Mouse (Mus musculus) CH12.LX (cell line): ENCODE results near the gene Qsox1. TPM values are rescaled to one million over a fixed set of nuclear protein-coding genes. Genes with fewer than 3 reads are reported as not detected.

Experiments
- DNase-seq: peaks from one replicate; pipeline ENCODE4 v3.0.0-alpha.2; 2013; ENCODE audit errors: extremely low read depth
- H3K27ac ChIP-seq: 2 replicates; pipeline ENCODE4 v1.5.1; 2012; ENCODE audit warnings: low read depth, mild to moderate bottlenecking, control low read depth, moderate library complexity; ENCODE audit not compliant: insufficient read depth
- H3K27me3 ChIP-seq: replicated peaks from 2 replicates; pipeline ENCODE3; 2012; ENCODE audit warnings: inconsistent platforms
- H3K36me3 ChIP-seq, 2 experiments: replicated peaks in 1 of 2; 2 replicates each; pipeline versions ENCODE3 to v1.6.1; 2012; ENCODE audit warnings: inconsistent platforms in 1 of 2, low read length in 1 of 2, mild to moderate bottlenecking in 1 of 2, mixed read lengths in 1 of 2, moderate library complexity in 1 of 2; ENCODE audit not compliant: control insufficient read depth in 1 of 2, insufficient read depth in 1 of 2
- H3K4me1 ChIP-seq, 2 experiments: 2 replicates each; pipeline ENCODE4 v1.6.1; 2012; ENCODE audit warnings: inconsistent platforms in 1 of 2, moderate library complexity in 1 of 2; ENCODE audit not compliant: insufficient read depth in 2 of 2, control insufficient read depth in 1 of 2
- H3K4me2 ChIP-seq: 2 replicates; pipeline ENCODE4 v1.6.1; 2012; ENCODE audit warnings: low read depth, mild to moderate bottlenecking, control low read depth; ENCODE audit not compliant: poor library complexity, insufficient read depth, severe bottlenecking
- H3K4me3 ChIP-seq, 3 experiments: fragments of 150-350 bp in 1 of 3; sonication (generic) in 1 of 3; replicated peaks in 1 of 3; 2 replicates each; pipeline versions ENCODE3 to v1.5.1; 2011 to 2012; ENCODE audit warnings: low read depth in 2 of 3, low read length in 2 of 3, mild to moderate bottlenecking in 2 of 3, moderate library complexity in 2 of 3, control low read depth in 1 of 3, improper control_type of control experiment in 1 of 3, inconsistent platforms in 1 of 3, mixed read lengths in 1 of 3; ENCODE audit not compliant: poor library complexity in 1 of 3
- H3K79me2 ChIP-seq: replicated peaks from 2 replicates; pipeline ENCODE4 v1.6.1; 2012; ENCODE audit warnings: mild to moderate bottlenecking, moderate library complexity; ENCODE audit not compliant: control insufficient read depth, poor library complexity, insufficient read depth, severe bottlenecking; ENCODE audit errors: extremely low read depth
- H3K9ac ChIP-seq: 2 replicates; pipeline ENCODE4 v1.6.1; 2012; ENCODE audit warnings: low read depth, mild to moderate bottlenecking, control low read depth, moderate library complexity; ENCODE audit not compliant: insufficient read depth
- H3K9me3 ChIP-seq: replicated peaks from 2 replicates; pipeline ENCODE3; 2012; ENCODE audit warnings: low read length, inconsistent platforms, mixed read lengths
- CHD1 ChIP-seq: IDR thresholded peaks from 2 replicates; pipeline ENCODE4 v1.6.1; 2012; ENCODE audit warnings: low read depth, low read length, improper control_type of control experiment, inconsistent platforms
- CTCF ChIP-seq, 2 experiments: IDR thresholded peaks in 1 of 2; conservative IDR thresholded peaks in 1 of 2; 2 replicates each; pipeline ENCODE4 v1.5.1; 2011 to 2012; ENCODE audit warnings: low read depth in 2 of 2, low read length in 2 of 2, improper control_type of control experiment in 1 of 2, inconsistent platforms in 1 of 2, mild to moderate bottlenecking in 1 of 2, moderate library complexity in 1 of 2
- EP300 ChIP-seq: IDR thresholded peaks from 2 replicates; pipeline ENCODE4 v1.6.1; 2011; ENCODE audit warnings: low read length, improper control_type of control experiment
- ETS1 ChIP-seq: conservative IDR thresholded peaks from 2 replicates; pipeline ENCODE4 v1.6.1; 2012; ENCODE audit warnings: low read depth, mild to moderate bottlenecking, inconsistent platforms, low read length, improper control_type of control experiment, moderate library complexity
- IRF4 ChIP-seq: IDR thresholded peaks from 2 replicates; pipeline ENCODE4 v1.6.1; 2014; ENCODE audit warnings: low read depth, mild to moderate bottlenecking, inconsistent platforms, low read length, improper control_type of control experiment
- JUN ChIP-seq: IDR thresholded peaks from 2 replicates; pipeline ENCODE4 v1.6.1; 2011; ENCODE audit warnings: low read depth, mild to moderate bottlenecking, low read length, improper control_type of control experiment, moderate library complexity; ENCODE audit not compliant: insufficient read depth
- KAT2A ChIP-seq: IDR thresholded peaks from 2 replicates; pipeline ENCODE4 v1.6.1; 2012; ENCODE audit warnings: low read length, improper control_type of control experiment, inconsistent platforms; ENCODE audit not compliant: insufficient replicate concordance
- MAZ ChIP-seq: IDR thresholded peaks from 2 replicates; pipeline ENCODE4 v1.6.1; 2012; ENCODE audit warnings: low read depth, mild to moderate bottlenecking, inconsistent platforms, low read length, improper control_type of control experiment, moderate library complexity
- NELFE ChIP-seq: IDR thresholded peaks from 2 replicates; pipeline ENCODE4 v1.6.1; 2011; ENCODE audit warnings: low read depth, low read length, improper control_type of control experiment
- NRF1 ChIP-seq: IDR thresholded peaks from 2 replicates; pipeline ENCODE4 v1.6.1; 2014; ENCODE audit warnings: low read depth, mild to moderate bottlenecking, inconsistent platforms, low read length, improper control_type of control experiment, moderate library complexity
- POLR2A ChIP-seq: IDR thresholded peaks from 2 replicates; pipeline ENCODE4 v1.6.1; 2011; ENCODE audit warnings: low read depth, mild to moderate bottlenecking, improper control_type of control experiment, low read length
- SIN3A ChIP-seq: IDR thresholded peaks from 2 replicates; pipeline ENCODE4 v1.6.1; 2012; ENCODE audit warnings: low read length, improper control_type of control experiment, inconsistent platforms
- SMC3 ChIP-seq: IDR thresholded peaks from 2 replicates; pipeline ENCODE4 v1.6.1; 2011; ENCODE audit warnings: low read depth, low read length, improper control_type of control experiment
- TBP ChIP-seq: conservative IDR thresholded peaks from 2 replicates; pipeline ENCODE4 v1.6.1; 2011; ENCODE audit warnings: low read depth, low read length, improper control_type of control experiment
- USF2 ChIP-seq: conservative IDR thresholded peaks from 2 replicates; pipeline ENCODE4 v1.6.1; 2011; ENCODE audit warnings: low read depth, low read length, improper control_type of control experiment
- ZC3H11A ChIP-seq: IDR thresholded peaks from 2 replicates; pipeline ENCODE4 v1.6.1; 2012; ENCODE audit warnings: low read depth, mild to moderate bottlenecking, inconsistent platforms, low read length, improper control_type of control experiment
- dilution Hi-C: fragments of 300-500 bp; cut with MboI; formaldehyde crosslinking; loops from 2 replicates; pipeline ENCODE4 v1.14.3; 2020; ENCODE audit warnings: low sequenced_read_pairs; ENCODE audit not compliant: extremely low pct_unique_long_range_greater_than_20kb, extremely low pct_ligation_motif_present
- in situ Hi-C: fragments of 300-500 bp; cut with MboI; formaldehyde crosslinking; loops from 3 replicates; pipeline ENCODE4 v1.14.3; 2019; ENCODE audit warnings: low sequenced_read_pairs, low pct_ligation_motif_present, low pct_unique_long_range_greater_than_20kb, mixed read lengths
- polyA plus RNA-seq: library from polyadenylated mRNA; unstranded; fragments of >175 nt; gene quantifications from 2 replicates; pipeline ENCODE4 v1.2.1, GENCODE M21; 2012; ENCODE audit warnings: low read depth; ENCODE audit not compliant: insufficient read length
- total RNA-seq, 2 experiments: library from RNA; depleted of rRNA; stranded (reverse); fragments of 300-350 nt in 1 of 2; fragments of >200 nt in 1 of 2; gene quantifications; 2 replicates each; pipeline ENCODE4 v1.2.3; 2012 to 2014

The Qsox1 gene
- total and polyA plus RNA-seq, 3 experiments, result 8.6 to 13.7 (median 11.6) TPM

- TF ChIP-seq SMC3 (no peak), ETS1 (no peak), EP300 (no peak), IRF4 (no peak), USF2 (no peak), NELFE (no peak), SIN3A (no peak), MAZ (no peak), TBP (no peak), POLR2A (no peak), CHD1 (no peak)
- in situ Hi-C loops, result loop anchor here (5.0 kb wide), 1 partner anchor 36 kb away; no protein-coding TSS in a partner anchor
- Histone ChIP-seq H3K4me3 (no peak overlapping the region), H3K79me2 (no peaks in the 10 kb centered on the region), H3K9ac (no peak overlapping the region), H3K4me2 (no peak overlapping the region), H3K4me1 (peaks cover 8 to 33% of the 10 kb centered on the region in 2 experiments; a peak in 3 of 4 replicates), H3K27me3 (no peaks in the 10 kb centered on the region), H3K9me3 (peaks cover 3% of the 10 kb centered on the region), H3K27ac (no peak overlapping the region), H3K36me3 (no peaks in the 10 kb centered on the region)
- no peak for DNase-seq
- dilution Hi-C loops, result no loop called here
Observed at GRCm38 (mm10) chr1:155825940-155826716, 13.4 kb upstream of the Qsox1 start.

GRCm38 (mm10) chr1:155820646-155821045, 8.0 kb upstream of the Qsox1 start:
- Histone ChIP-seq H3K4me2 (no peak overlapping the region), H3K36me3 (no peaks in the 10 kb centered on the region), H3K79me2 (no peaks in the 10 kb centered on the region), H3K4me3 (no peak overlapping the region), H3K27ac (no peak overlapping the region), H3K27me3 (no peaks in the 10 kb centered on the region), H3K4me1 (peaks cover 0 to 13% of the 10 kb centered on the region in 2 experiments; a peak in 2 of 4 replicates), H3K9me3 (peaks cover 3% of the 10 kb centered on the region), H3K9ac (no peak overlapping the region)
- TF ChIP-seq CTCF (conservative IDR thresholded peaks at IDR 0.05 in 1 of 2, IDR thresholded peaks at IDR 0.05 in 1 of 2; ENCODE audit: low read depth in 2 of 2, low read length in 2 of 2) (no peak), ZC3H11A (no peak), NRF1 (no peak), CHD1 (no peak), JUN (no peak), KAT2A (no peak)
- in situ Hi-C loops, result no loop called here
- dilution Hi-C loops, result no loop called here
- no peak for DNase-seq
